Mouse (Mus musculus) liver, embryonic 18 days (tissue): ENCODE results near the gene Fcrlb. TPM values are rescaled to one million over a fixed set of nuclear protein-coding genes. Genes with fewer than 3 reads are reported as not detected.

ENCODE experiments used
- polyA plus RNA-seq: library from polyadenylated mRNA; depleted of rRNA; stranded (reverse); fragments of >200 nt; gene quantifications from 2 replicates; pipeline ENCODE4 v1.2.3, GENCODE M21; 2012; rRNA removed

Gene Fcrlb
- 0.16 and 0.21 TPM in 2 replicates for polyA plus RNA-seq

DNA sequence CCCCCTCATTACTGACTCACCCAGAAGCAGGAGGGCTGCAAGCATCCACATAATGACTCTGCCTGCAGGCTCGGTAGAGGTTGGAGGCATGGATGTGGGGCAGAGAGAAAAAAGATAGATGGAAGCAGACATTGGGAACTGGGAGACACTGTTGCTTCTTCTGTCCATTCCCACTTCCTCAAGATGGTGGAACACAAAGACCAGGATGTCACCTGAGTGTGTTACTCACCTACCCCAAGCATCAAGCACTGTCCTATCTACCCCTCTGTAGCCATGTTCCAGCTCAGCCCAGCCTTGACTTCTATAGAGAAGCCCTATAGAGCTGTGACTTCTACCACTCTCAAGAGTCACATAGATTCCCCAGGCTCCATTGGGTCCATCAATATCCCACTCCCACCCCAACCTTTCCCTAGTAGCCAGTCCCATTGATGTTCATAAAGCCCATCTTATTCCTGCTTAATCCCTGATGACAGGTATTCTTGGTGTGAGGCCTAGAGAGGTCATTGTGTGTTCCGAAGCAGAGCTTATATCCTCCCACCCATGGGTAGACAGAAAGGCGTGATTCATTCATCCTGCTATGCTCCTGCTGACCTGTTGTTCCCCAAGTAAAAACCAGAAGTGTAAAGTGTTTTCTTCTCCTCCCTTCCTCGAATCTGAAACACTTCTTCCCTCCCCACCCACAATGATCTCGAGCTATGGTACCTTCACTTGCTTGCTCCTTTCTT is at the start of gene Fcrlb:
Fcrlb (minus strand) TSS at position 51 of the 725 bp plus-strand sequence.

GRCm38 (mm10) chr1:170927378-170927777 is 14.6 kb upstream of the Fcrlb start, which contains the start of gene Fcrla:
Gene Fcrla, minus strand, starts transcription at chr1:170927583.

DNA sequence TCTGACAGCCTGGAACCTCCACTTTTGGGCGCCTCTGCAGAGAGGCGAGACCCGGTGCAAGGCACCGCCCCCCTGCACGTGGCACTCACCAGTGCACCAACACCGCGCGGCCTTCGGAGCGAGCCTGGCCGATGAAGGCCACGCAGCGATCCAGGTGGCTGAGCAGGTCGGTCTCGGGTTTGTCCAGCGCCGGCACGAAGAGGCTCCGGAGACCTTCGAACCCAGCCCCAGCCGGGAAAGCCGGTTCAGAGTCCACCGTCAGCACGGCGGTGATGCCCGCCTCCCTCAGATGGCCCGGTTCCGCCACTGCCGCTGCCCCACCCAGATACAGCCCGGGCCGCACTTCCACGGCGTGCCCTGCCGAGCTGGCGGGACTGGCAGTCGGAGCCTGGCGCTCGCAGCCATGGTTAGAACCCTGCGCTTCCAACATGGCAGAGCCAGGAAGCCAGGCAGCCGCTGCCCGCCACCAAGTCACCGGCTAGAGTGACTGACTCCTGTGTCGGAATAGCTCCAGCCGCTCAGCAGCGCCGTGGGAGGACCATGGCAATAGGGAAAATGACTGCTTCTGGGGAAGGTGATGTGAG is 27.7 kb downstream of the Fcrlb start, which contains the start of the genes Gm26620 and Dusp12:
Gm26620 (plus strand) TSS at position 88 of the 584 bp plus-strand sequence.
Dusp12 (minus strand) TSS at position 563 of the 584 bp plus-strand sequence.

DNA sequence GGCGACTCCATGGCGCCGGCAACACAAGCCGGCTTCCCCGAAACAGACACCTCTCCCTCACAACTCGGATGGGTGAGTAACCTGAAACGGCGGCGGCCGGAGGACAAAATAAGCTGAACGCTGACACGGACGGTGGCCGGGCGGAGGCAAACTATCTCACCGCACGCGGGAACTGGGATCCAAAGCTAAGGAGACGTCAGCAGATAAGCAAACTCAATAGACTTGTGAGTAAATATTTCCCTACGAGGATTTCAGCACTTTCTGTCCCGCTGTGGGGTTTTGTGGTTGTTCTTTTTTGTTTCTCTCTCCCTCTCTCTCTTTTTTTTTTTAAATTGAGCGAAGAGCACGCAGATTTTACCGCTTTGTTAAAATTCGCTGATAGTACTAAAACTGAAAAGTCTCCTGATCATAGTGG is 45.0 kb downstream of the Fcrlb start, which contains the start of gene Atf6:
Atf6 (minus strand) TSS at position 81 of the 415 bp plus-strand sequence.

Other genes starting within 250 kb of the Fcrlb start
- 6.3 and 7.2 TPM in 2 replicates for gene Atf6, start 45.2 kb downstream of the Fcrlb start, polyA plus RNA-seq
- gene Gm26620, start 27.9 kb downstream of the Fcrlb start, polyA plus RNA-seq = 0.32 and 0.48 TPM in 2 replicates
- gene Dusp12, start 27.4 kb downstream of the Fcrlb start, polyA plus RNA-seq = 20.3 and 21.7 TPM in 2 replicates
- 5.1 and 8.6 TPM in 2 replicates for gene Fcrla, start 14.6 kb upstream of the Fcrlb start, polyA plus RNA-seq
- gene Fcgr2b, start 63.6 kb upstream of the Fcrlb start, polyA plus RNA-seq = 15.1 and 16.6 TPM in 2 replicates
- 14.2 and 16.1 TPM in 2 replicates for gene Fcgr4, start 106.0 kb upstream of the Fcrlb start, polyA plus RNA-seq
- 39.4 and 40.8 TPM in 2 replicates for gene Fcgr3, start 152.0 kb upstream of the Fcrlb start, polyA plus RNA-seq
- 2.9 and 3.3 TPM in 2 replicates for gene Cfap126, start 201.0 kb upstream of the Fcrlb start, polyA plus RNA-seq
- gene Sdhc, start 237.7 kb upstream of the Fcrlb start, polyA plus RNA-seq = 184 and 192 TPM in 2 replicates
- gene Mpz, start 237.8 kb upstream of the Fcrlb start, polyA plus RNA-seq = 0.12 and 0.14 TPM in 2 replicates